Mouse (Mus musculus) forebrain, postnatal 0 days (tissue): Measurements from ENCODE around the gene Sod2. TPM values are rescaled to one million over a fixed set of nuclear protein-coding genes. Genes with fewer than 3 reads are reported as not detected.
"Not testable (repeated sequence)": the region's sequence is repeated elsewhere in the genome, so short reads cannot be mapped to it uniquely, and the experiment has no call there.

Source experiments
- ATAC-seq: fragments of 200-750 bp; cut with Nextera tagmentation; 2 replicates; pipeline ENCODE4 v1.8.0; 2017; ENCODE audit warnings: mild to moderate bottlenecking, moderate library complexity
- DNase-seq: peaks from one replicate; pipeline ENCODE4 v3.0.0-alpha.2; 2015
- H3K27ac ChIP-seq: fragments of 300-500 bp; sonication (generic); 2 replicates; pipeline ENCODE4 v1.5.1; 2014; ENCODE audit warnings: low read depth, mild to moderate bottlenecking, antibody characterized with exemption, low read length, moderate library complexity, mixed read lengths
- H3K27me3 ChIP-seq: fragments of 300-500 bp; sonication (generic); 2 replicates; pipeline ENCODE4 v1.6.1; 2014; ENCODE audit warnings: mild to moderate bottlenecking, low read length, mixed read lengths; ENCODE audit not compliant: insufficient read depth
- H3K36me3 ChIP-seq: fragments of 300-500 bp; sonication (generic); 2 replicates; pipeline ENCODE4 v1.6.1; 2014; ENCODE audit warnings: mild to moderate bottlenecking, moderate library complexity; ENCODE audit not compliant: insufficient read depth
- H3K4me1 ChIP-seq: fragments of 300-500 bp; sonication (generic); 2 replicates; pipeline ENCODE4 v1.6.1; 2014; ENCODE audit warnings: antibody characterized with exemption; ENCODE audit not compliant: insufficient read depth
- H3K4me2 ChIP-seq: fragments of 300-500 bp; sonication (generic); 2 replicates; pipeline ENCODE4 v1.6.1; 2014; ENCODE audit warnings: low read depth, mild to moderate bottlenecking, moderate library complexity
- H3K4me3 ChIP-seq: fragments of 300-500 bp; sonication (generic); 2 replicates; pipeline ENCODE4 v1.5.1; 2014; ENCODE audit warnings: low read depth, low read length, mixed read lengths
- H3K9ac ChIP-seq: fragments of 300-500 bp; sonication (generic); 2 replicates; pipeline ENCODE4 v1.6.1; 2014; ENCODE audit warnings: mild to moderate bottlenecking
- H3K9me3 ChIP-seq: fragments of 300-500 bp; sonication (generic); 2 replicates; pipeline ENCODE4 v1.6.1; 2016; ENCODE audit warnings: low read length
- CTCF ChIP-seq: sonication (generic); IDR thresholded peaks from 2 replicates; pipeline ENCODE4 v1.5.1; 2016; ENCODE audit warnings: antibody characterized with exemption, control low read depth, low read depth
- WGBS: fragments of 180-500 bp; shearing (Covaris S2); extraction: QIAGEN DNeasy Blood & Tissue Kit; methylation state at CpG from one replicate; pipeline ENCODE4 v1.1.7; 2014; 5-methylcytosine and 5-hydroxymethylcytosine counted together
- polyA plus RNA-seq: library from polyadenylated mRNA; unstranded; fragments of >200 nt; fragmentation: Nextera tagmentation; extraction: Ambion mirVana; gene quantifications from 2 replicates; pipeline ENCODE4 v1.2.1, GENCODE M21; 2015
- total RNA-seq: library from RNA; depleted of rRNA; stranded (reverse); fragments of >200 nt; gene quantifications from 2 replicates; pipeline ENCODE4 v1.2.3, GENCODE M21; 2014; rRNA removed

The Sod2 gene
- total RNA-seq (86.7 and 110 TPM in 2 replicates), polyA plus RNA-seq (128 and 140 TPM in 2 replicates)

- WGBS, result 93% methylated on average over 2 of the region's 2 CpGs
These were observed at the start of gene Sod2 for GRCm38 (mm10) chr17:13006546-13006945. Gene Sod2, plus strand, starts transcription at chr17:13006846.

GRCm38 (mm10) chr17:12959377-12959776, 47.3 kb upstream of the Sod2 start:
- Histone ChIP-seq H3K36me3 (peaks cover 16% of the 10 kb centered on the region; the same call in 1 of the 2 replicates), H3K4me2 (peak overlapping the region; percentile 40), H3K4me1 (peaks cover 16% of the 10 kb centered on the region)
- not testable (repeated sequence) for H3K27me3 ChIP-seq, H3K4me3 ChIP-seq, H3K9ac ChIP-seq, ATAC-seq, H3K27ac ChIP-seq, DNase-seq, H3K9me3 ChIP-seq
- 13% methylated on average over 1 of the region's 2 CpGs for WGBS

More at GRCm38 (mm10) chr17:13006546-13006945, at the start of gene Sod2:
- Histone ChIP-seq H3K4me3 (peak within 1 kb of the TSS; percentile 55), H3K27ac (peak within 1 kb of the TSS; percentile 84), H3K4me2 (peak within 1 kb of the TSS; percentile 91), H3K9ac (peak within 1 kb of the TSS; percentile 80)
- DNase-seq, H3K4me1 ChIP-seq, H3K36me3 ChIP-seq, H3K27me3 ChIP-seq, H3K9me3 ChIP-seq, ATAC-seq: not testable (repeated sequence)

GRCm38 (mm10) chr17:12960331-12960873, 46.2 kb upstream of the Sod2 start, which contains the start of gene Acat2:
Gene Acat2, minus strand, starts transcription at chr17:12960747.
- H3K9ac ChIP-seq, result peak within 1 kb of the TSS; percentile 58
- peaks cover 16% of the 10 kb centered on the region for H3K4me1 ChIP-seq
- DNase-seq (peak; percentile 97), ATAC-seq (peak; percentile 99)
- under 1% methylated on average over 38 of the region's 42 CpGs for WGBS
- H3K4me3 ChIP-seq, result peak within 1 kb of the TSS; percentile 64
- peaks cover 16% of the 10 kb centered on the region; the same call in 1 of the 2 replicates for H3K36me3 ChIP-seq
- H3K27me3 ChIP-seq, result no peaks in the 10 kb centered on the region
- TF ChIP-seq CTCF, result no peak
- H3K27ac ChIP-seq, result peak within 1 kb of the TSS; percentile 83
- no peaks in the 10 kb centered on the region for H3K9me3 ChIP-seq
- peak within 1 kb of the TSS; percentile 79 for H3K4me2 ChIP-seq

GRCm38 (mm10) chr17:12963476-12963875, 43.2 kb upstream of the Sod2 start:
- Histone ChIP-seq H3K4me1 (peaks cover 13% of the 10 kb centered on the region), H3K27ac (no peak overlapping the region), H3K27me3 (no peaks in the 10 kb centered on the region), H3K4me2 (no peak overlapping the region), H3K36me3 (peaks cover 20% of the 10 kb centered on the region), H3K9ac (no peak overlapping the region), H3K9me3 (no peaks in the 10 kb centered on the region), H3K4me3 (no peak overlapping the region)
- WGBS, result 86% methylated on average over 3 of the region's 3 CpGs
- ATAC-seq (no peak), DNase-seq (no peak)
- TF ChIP-seq CTCF, result no peak

- H3K9me3 ChIP-seq, result no peaks in the 10 kb centered on the region
- H3K4me1 ChIP-seq, result no peaks in the 10 kb centered on the region
- WGBS, result 96% methylated on average over 2 of the region's 2 CpGs
- no peaks in the 10 kb centered on the region for H3K27me3 ChIP-seq
- H3K27ac ChIP-seq, result no peak overlapping the region
- no peak for TF ChIP-seq CTCF
- no peak for DNase-seq
- no peak for ATAC-seq
- no peak overlapping the region for H3K4me3 ChIP-seq
- no peak overlapping the region for H3K9ac ChIP-seq
- H3K36me3 ChIP-seq, result peaks cover 30% of the 10 kb centered on the region
- H3K4me2 ChIP-seq, result no peak overlapping the region
These were observed 39.5 kb upstream of the Sod2 start for GRCm38 (mm10) chr17:12967173-12967572.

GRCm38 (mm10) chr17:12973851-12974250, 32.8 kb upstream of the Sod2 start:
- 71% methylated on average over 2 of the region's 2 CpGs for WGBS

GRCm38 (mm10) chr17:12978546-12978945, 28.1 kb upstream of the Sod2 start:
- no peak overlapping the region for H3K27ac ChIP-seq
- peaks cover 50% of the 10 kb centered on the region for H3K36me3 ChIP-seq
- H3K4me2 ChIP-seq, result no peak overlapping the region
- no peak overlapping the region for H3K4me3 ChIP-seq
- no peaks in the 10 kb centered on the region for H3K9me3 ChIP-seq
- no peaks in the 10 kb centered on the region for H3K27me3 ChIP-seq
- no peak for ATAC-seq
- DNase-seq, result no peak
- 100% methylated on average over 1 of the region's 1 CpGs for WGBS
- H3K4me1 ChIP-seq, result no peaks in the 10 kb centered on the region
- no peak overlapping the region for H3K9ac ChIP-seq
- no peak for TF ChIP-seq CTCF

More at GRCm38 (mm10) chr17:12973851-12974250, 32.8 kb upstream of the Sod2 start:
- no peak overlapping the region for H3K9ac ChIP-seq
- H3K36me3 ChIP-seq, result peaks cover 40% of the 10 kb centered on the region
- no peak overlapping the region for H3K4me2 ChIP-seq
- H3K27me3 ChIP-seq, result no peaks in the 10 kb centered on the region
- H3K9me3 ChIP-seq, result no peaks in the 10 kb centered on the region
- no peak overlapping the region for H3K4me3 ChIP-seq
- no peak for ATAC-seq
- no peak for DNase-seq
- no peaks in the 10 kb centered on the region for H3K4me1 ChIP-seq
- no peak for TF ChIP-seq CTCF
- H3K27ac ChIP-seq, result no peak overlapping the region
